Mouse (Mus musculus) thymus, postnatal 25 days (tissue): ENCODE measurements around the gene Mical3.
A peak's percentile ranks its signal among the peaks of the same experiment; 100 is the strongest.

Experiments used
- DNase-seq: peaks from one replicate; pipeline ENCODE4 v3.0.0; 2022

Gene Mical3

DNA sequence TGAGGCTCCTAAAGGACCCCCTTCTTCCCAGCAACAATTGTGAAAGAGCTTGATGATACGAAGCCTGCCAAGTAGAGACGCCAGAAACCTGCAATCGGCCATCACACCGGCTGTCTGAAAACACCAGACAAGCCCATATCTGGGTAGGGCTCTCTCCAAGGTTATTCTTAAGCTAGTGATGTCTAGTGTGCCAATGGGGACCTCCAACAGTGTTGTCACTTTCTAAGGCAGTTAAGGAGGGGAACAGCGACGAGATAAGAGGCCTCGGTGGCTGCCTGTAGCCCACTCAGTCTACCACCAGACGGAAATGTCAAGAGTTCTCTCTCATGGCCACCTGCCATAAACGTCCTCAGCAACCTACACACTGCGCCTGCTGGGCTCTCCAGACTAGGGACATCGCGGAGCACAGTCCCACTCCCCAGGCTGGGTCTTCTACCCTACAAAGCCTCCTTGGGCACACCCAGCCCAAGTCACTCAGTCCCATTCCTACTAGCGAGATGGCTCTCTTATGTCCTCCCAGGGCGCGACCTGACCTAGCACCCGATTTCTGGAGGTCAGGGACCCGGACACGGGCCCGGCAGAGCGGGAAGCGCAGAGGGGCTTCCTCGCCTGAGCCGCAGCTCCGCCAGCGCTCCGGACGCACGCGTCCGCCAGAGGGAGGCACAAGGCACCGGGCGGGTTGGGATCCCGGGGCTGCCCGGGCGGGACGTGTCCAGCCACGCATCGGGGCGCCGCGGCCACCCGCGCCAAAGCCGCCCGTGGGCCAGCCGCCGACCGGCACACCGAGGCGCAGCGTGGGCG is 21.4 kb downstream of the Mical3 start:
- DNase-seq: peak; percentile 49

DNA sequence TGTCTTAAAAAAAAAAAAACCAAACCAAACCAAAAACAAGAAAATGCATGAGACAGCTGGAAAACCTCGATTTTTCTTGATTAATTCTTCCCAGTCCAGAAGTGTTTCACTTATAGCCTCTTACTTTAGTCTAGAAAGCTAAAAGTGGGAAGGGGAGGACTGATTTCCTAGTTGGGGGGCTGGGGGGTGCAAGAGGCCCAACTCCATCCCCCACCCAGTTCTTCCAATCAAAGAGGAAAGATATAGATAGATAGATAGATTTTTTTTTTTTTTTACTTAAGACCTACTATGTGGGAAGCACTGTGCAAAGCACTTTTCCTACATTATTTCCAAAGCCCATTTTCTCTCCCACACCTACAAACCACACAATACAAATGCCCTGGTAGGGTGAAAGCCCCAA is 22.7 kb downstream of the Mical3 start:
- DNase-seq: no peak

DNA sequence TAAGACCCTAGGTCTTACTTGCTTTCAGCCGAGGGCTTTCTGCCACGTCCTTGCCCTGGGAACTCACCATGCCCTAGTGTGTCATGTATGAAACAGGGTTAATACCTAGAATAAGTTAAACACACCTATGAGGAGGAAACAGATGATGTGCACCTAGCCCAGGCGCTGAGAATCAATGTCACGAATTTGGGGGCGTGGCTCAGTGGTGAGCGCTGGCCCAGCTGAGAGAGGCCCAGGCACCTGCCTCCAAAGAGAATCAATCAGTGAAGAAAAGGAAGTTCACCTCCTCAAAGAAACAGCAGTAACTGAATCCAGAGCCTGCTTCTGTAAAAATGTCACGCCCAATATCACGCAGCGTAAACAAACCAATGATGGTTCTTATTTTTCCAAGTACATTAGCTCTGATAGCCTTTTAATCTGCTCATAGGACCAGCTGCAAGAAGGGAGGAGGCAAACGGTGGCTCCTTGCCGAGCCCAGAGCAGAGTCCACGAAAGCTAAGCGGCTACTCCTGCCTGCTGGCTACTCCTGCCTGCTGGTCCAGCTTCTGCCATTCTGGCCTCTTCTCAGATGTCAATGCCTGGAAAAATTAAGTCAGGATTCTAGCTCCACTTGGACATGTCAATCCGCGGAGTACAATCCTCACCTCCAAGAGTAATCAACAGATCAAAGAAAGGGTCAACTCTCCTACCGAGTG is 23.9 kb downstream of the Mical3 start:
- DNase-seq: peak; percentile 34

DNA sequence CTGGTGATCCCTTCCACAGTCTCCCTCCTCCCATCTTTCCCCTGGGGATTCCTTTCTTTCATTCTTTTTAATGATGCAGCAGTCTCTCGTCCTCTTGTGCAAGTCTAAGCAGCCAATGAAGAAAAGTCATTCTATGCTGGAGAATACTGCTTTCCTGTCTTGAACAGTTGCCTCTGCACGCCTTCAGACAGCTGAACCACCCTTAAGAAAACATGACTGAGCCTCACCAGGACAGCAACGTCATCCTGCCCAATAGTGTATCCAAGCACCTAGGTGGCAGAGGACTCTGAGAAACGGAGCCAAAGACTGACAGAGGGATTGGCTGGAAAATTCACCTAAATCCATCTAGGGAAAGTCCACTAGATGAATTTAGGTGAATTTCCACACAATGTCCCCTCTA is 25.1 kb downstream of the Mical3 start:
- DNase-seq: no peak

DNA sequence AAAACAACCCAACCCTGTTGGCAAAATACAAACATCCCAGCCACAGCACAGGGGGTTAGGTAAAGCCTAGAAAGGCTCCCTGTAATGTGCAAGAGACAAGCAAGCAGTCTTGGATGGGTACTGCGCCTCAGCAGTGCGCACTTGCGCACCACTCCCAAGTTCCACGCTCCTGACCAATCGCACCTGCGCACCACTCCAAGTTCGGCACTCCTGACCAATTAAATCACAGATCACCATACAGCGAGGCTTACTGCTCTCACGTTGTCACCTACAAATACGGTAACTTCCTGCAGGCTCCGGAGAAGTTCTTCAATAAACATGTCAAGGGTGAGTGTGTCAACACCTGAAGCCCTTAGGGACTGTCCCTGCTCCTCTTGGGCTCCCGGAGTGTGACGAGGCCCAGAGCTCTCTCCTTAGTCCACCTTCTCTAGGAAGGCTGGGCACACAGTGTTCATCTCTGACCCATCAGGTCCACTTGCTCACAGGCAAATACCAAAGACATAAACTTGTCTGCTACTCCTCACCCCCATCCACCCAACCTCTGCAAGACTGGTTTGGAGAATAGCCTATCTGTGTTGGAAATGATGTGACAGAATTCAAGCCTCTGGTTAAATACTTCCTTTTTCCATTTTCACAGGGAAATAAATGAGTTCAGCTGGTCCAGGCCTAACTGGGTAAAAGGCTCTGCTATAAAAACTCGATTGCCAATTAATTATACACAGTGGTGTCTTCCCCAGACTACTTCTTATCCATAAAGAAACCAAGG is 27.2 kb downstream of the Mical3 start:
- no peak for DNase-seq

DNA sequence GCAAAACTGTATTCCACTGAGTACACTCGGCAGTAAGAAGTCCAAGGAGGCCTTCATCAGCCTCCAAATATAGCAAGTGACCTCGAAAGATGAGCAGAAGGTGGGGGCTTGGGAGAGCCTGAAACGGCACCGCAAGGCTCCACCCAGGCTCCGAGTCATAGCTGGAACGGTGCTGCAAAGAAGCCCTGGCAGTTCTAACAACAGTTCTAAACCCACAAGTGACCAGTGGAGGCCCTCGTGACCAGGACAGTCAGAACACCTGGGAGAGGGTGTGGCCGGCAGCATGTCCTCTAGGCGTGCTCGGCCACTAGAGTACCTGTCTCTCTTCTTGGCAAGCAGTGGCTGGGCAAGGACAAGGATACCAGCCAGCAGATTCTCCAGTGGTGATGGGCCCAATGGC is 27.9 kb downstream of the Mical3 start:
- no peak for DNase-seq

DNA sequence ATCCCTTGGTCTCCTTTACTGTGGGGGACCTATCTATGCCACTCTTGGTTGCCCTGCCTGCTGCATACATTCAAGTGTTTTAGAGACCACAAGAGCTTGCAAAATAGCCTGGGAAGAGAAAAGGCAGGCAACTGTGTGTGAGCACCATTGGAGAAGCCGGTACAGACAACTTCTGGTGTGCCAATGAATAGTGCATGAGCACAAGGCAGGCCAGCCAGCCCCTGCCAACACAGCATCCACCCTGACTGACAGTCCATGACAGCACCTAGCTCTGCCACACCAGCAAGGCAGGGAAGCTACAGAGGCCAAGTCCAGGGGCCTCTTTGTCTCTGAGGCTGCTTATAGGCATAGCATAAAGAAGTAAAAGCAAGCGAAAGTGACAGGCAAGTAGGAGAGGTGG is 28.7 kb downstream of the Mical3 start:
- no peak for DNase-seq

DNA sequence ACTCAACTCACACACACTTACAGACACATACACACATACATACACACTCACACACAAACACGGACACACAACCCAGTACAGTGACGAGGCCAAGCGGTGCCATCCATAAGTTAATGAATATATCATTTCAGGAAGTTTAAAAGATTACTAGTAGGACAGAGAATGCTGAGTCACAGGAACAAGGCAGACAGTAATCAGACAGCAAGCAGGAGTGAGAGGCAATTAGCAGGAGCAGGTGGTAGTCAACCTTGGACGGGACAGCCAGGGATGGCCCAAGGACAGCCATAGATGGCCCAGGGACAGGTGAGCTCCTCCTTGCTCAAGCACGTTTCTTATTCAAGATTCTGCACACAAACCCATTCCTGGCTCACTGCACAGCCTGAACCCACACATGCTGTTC is 29.6 kb downstream of the Mical3 start:
- no peak for DNase-seq

DNA sequence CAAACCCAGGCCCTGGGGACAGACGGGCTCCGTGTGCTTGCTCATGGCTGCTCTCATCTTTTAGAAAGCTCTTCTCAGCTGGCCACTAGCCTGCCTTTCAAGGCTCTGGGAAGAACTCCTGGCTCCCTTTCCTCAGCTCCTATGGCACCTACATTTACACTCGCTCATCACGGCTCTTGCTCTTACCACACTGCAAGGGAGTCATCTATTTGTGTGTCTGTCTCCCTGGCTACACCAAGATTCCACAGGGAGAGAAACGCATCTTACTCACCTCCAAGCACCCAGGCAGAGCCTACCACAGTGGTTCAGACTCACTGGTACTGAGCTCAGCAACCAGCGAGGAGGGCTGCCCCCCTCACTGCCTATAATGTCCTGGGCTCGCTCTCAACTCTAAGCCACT is 31.0 kb downstream of the Mical3 start:
- DNase-seq: no peak

DNA sequence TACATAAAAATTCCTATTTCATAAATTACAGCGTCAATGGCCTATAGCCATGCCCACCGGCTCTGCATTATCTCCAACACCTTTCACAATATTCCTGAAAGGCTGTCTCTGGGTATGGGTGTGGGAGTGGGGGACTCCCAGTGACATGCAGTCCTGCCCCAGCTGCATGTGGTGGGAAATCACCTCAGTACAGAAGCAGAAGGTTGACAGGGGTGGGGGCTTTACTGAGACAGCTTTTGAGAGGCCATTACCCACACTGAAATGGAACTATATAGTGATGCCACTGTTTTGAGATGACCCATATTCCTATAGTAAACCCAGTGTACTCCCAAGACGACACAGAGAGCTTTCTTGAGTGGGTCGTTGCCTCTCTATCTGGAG is 31.6 kb downstream of the Mical3 start:
- DNase-seq: no peak

DNA sequence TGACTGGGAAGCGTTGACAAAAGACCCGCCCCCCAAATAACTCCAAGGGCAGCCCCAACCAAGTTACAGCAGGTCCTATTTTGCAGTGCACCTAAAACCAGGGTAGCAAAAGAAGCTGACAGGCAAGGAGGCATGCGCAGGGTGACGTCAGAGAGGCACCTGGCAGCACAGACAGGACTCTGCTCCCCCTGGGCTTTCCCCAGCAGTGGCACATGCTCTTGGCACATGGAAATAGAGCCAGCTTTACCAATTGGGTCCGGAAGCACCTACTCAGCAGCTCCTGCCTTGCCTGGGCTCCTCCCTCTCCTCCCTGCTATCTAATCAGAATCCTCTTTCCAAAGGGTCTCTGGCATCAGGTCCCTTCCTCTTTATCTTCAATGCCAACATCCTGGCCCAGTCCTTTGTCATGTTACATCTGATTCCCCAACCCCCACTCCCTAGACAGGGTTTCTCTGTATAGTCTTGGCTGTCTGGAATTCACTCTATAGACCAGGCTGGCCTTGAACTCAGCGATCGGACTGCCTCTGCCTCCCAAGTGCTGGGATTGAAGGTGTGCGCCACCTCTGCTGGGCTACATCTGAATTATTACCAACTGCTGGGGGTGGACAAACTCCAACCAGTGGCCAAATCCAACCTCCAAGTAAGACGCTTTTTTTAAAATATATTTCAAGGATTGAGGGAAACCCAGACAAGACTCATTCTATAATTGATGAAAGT is 32.1 kb downstream of the Mical3 start:
- no peak for DNase-seq

DNA sequence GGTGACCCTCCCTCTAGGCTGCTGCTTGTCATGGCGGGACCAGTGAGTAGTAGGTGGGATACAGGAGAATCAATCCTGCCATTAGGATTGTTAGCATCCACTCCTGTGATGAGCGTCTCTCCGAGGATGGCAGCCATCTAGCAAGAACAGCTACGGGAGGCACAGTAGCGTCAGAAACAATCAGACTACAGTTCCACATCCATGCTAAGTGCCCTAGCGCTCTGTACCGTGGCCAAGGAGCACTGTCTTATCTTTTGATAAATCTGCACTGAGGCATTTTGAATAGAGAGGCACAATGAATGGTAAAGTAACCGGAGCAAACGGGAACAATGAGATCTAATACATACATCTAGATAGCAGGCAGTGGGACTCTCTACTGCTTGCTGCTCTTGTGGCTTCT is 32.7 kb downstream of the Mical3 start:
- DNase-seq: no peak

DNA sequence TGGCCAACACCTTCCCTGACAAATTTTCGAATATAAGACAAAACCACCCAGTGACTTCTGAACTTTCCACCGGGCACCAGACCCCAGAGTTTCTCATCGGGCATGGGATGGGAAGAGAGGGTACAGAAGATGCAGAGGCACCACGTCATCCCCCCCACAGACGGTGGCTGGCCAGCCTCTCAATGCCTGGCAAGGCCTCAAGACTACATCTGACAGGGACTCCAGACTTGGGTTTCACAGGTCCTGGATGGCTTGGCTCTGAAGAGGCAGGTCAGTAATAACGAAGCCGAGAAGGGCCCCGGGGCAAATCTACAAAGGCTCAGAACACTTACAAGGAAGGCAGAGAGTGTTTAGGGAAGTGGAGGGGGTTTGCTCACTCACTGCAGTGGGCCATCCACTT is 33.9 kb downstream of the Mical3 start:
- no peak for DNase-seq

DNA sequence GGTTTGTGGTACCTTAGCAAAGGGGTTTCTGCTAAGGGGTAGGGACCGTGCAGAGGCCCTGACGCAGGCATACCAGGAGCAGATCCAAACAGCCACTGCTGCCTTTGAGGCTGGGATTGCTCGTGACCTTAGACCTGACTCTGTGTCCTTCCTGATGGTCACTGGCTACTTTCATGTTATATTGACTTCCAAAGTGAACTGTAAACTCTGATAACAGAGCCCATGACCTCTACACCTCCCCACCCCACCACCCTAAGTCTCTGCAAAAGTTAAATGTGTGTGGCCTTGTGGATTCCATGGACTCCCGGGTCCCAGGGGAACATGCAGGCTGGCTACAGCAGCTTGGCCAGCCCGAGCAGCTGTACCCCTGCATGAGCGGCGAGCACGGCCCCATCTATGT is 34.4 kb downstream of the Mical3 start:
- no peak for DNase-seq

DNA sequence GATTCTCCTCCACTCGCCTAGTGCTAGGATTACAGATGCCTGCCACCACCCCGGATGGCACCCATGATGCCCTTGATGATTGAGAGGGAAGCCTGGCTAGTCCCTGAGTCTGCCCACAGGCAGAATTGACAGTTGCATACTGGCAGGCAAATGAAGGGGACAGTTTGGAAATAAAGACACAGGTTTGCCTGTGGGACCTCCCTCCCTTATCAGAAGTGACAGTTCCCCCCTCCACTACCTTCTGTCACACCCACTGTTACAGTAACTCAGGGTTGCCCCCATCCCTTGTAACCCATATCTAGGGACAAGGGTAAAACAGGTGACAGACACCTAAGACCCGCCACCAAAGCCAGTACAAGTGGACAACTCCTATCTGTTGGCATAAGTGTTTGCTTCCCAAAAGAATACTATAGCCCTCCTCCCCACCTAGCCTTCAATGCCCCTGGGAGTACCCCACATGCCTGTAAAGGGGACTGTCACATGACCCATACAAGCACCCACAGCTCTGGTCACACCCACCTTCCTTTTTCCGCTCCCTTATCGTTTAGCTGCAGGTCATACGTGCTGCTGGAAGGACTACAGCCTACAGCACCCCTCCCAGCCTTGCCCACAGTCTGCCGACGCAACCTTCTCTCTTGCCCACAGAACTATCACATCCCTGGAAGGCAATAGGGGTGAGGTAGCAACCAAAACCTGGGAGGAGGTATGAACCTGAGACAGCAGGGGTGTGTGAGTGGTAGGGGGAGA is 37.0 kb downstream of the Mical3 start:
- no peak for DNase-seq

DNA sequence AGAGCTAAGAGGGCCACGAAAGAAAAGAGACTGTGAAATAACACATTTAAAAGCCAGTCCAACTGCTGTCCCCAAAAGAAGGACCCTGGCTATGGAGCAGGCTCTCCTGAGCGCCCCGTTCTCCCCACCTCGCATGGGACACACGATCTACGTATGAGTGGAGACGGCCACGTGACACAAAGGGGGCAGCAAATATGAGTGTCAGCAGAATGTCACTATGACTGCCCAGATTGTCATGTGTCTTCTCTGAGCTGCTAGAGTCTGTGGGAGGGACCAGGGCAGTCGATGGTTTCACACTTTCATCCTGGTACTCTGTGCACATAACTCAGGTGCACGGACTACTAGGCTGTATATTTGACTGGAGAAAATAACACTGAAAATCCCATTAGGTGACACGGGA is 40.0 kb downstream of the Mical3 start:
- no peak for DNase-seq

DNA sequence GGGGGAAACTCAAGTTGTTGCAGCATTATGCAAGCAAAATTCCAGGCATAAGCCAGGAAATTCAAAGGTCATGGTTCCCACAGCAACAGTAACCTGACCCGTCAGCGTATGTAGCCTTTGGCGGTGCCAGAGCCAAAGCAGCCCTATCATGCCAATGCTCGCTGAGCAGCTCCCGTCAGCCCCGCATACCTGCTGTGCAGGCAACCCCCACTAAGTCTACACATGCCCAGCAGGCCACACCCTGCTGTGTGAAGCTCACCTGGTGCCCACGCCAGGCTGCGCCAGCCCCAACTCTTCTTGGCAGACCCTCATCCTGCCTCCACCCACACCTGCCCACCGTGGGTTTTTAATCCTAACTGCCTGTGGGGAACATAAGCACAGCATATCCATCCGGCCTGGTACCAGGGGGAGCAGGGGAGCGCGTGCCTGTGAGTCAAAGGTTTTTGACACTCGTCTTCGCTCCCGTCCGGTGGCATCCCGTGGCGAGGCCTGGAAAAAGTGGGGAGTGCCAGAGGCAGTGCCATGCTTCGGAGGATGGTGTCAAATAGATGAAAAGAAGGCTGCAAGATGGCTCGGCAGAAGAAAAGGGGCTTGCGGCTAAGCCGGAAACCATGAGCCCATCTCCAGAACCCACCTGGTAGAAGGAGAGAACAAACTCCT is 43.1 kb downstream of the Mical3 start:
- no peak for DNase-seq

DNA sequence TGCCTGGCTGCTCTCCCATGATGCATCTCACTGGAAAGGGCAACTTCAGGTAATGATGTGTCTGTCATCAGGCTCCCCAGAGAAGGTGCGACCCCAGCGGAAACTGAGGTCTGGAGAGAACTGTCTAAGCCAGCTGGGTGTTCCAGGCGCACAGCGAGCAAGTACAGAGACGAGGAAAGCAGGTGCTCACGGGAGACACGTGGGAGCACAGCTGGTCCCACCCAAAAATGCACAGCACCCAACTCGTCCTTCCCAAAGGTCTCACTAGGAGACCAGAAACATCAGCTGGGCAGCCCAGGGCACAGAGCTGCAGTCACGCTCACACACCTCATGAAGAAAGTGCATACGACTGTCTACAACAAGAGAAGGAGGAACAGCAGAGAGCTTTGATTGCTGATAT is 43.7 kb downstream of the Mical3 start:
- DNase-seq: no peak

DNA sequence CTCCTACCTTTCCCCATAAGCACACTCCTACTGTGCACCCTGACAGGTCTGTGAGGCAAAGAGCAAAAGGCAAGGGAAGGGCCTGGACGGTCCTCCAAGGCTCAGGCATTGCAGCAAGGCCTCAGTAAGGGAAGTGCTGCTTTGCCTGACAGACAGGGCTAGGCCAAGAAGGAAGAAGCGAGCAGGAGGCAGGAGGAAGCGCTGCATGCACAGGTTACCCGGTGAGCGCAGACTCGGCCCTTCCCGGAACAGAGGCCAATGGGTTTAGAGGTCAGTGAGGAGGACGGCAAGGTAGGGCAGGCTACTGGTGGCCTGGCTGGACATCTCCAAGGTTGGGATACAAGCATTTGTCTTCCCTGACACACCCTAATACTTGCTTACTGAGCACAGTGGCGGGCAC is 44.6 kb downstream of the Mical3 start:
- no peak for DNase-seq

DNA sequence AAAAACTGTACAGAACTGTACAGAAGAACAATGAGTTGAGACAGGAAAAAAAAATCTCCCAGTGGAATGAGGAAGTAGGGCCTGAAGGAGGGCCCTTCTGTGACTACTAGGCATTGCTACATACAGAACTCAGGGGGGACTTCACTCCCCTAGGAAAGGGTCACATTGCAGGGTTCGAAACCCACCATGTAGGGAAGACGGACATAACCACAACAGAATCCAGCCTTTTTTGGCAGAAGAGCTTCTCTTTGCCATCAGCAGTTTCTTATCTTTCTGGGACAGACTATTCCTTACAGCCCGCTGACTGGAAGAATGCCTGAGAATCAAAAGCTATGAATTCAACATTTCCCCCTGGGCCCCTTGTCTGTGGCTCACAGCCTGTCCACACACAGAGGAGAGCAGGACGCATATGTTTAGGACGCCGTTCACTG is 46.7 kb downstream of the Mical3 start:
- DNase-seq: no peak

DNA sequence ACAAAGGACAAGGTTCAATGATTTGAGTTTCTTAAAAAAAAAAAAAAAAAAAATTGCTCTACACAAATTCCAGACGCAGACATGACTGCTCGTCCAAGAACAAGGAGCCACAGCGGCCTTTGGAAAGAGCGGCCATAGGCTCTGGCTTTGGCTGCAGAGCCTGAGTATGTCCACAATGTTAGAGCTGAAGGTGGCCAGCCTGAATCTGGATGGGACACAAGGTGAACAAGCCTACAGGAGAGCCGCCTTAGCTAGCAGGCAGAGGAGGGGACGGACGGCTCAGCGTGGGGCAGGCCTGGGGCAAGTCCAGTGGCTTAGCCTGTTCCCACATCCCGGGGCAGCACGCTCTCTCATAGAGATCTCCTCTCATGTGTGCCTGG is 48.7 kb downstream of the Mical3 start:
- DNase-seq: no peak
